Mouse (Mus musculus): ENCODE measurements around the gene Fcna.

- TF ChIP-seq HCFC1 (IDR thresholded peaks at IDR 0.05; ENCODE audit: borderline replicate concordance, insufficient read depth, low read length), result no peak
- no peak for TF ChIP-seq CHD2 (IDR thresholded peaks at IDR 0.05; ENCODE audit: low read depth, low read length)
- TF ChIP-seq MAFK (IDR thresholded peaks at IDR 0.05; ENCODE audit: insufficient read depth, low read depth, low read length), result no peak
Observed at GRCm38 (mm10) chr2:25577951-25578795, 49.7 kb downstream of the Fcna start.
